Mouse (Mus musculus) bone marrow, adult 2 months (tissue): ENCODE results near the gene Ablim1.

Source experiments
- CTCF ChIP-seq: fragments of 200-500 bp; IDR thresholded peaks from 2 replicates; pipeline ENCODE4 v1.5.1; 2011; ENCODE audit warnings: low read length, control low read depth; ENCODE audit not compliant: control insufficient read depth, insufficient read depth
- POLR2A ChIP-seq: fragments of 200-500 bp; IDR thresholded peaks from 2 replicates; pipeline ENCODE4 v1.6.1; 2011; ENCODE audit warnings: low read depth, mild to moderate bottlenecking, control low read depth, low read length, borderline replicate concordance; ENCODE audit not compliant: control insufficient read depth

DNA sequence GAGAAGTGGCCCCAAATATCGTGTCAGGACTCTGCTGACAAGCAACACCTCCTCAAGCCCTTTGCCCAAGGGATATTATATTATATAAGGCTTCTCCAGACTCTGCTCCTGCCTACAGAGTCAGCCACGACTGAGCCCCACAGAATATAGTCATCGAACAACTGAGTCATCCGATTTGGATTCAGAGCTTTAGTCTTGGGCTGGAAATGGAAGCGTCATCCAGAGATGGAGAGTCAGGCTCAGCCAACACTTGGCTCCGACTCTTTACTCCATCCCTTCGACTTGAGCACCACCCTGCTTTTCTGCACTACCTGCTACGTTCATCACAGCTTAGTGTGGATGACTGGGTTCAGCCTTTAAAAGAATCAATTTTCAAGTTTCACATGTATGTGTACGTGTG, 17.3 kb downstream of the Ablim1 start:
- TF ChIP-seq CTCF (no peak), POLR2A (no peak)
